Mouse (Mus musculus): ENCODE data around the gene Ugt1a10.
"Not testable (repeated sequence)": the region's sequence is repeated elsewhere in the genome, so short reads cannot be mapped to it uniquely, and the experiment has no call there.

Ugt1a10 gene

DNA sequence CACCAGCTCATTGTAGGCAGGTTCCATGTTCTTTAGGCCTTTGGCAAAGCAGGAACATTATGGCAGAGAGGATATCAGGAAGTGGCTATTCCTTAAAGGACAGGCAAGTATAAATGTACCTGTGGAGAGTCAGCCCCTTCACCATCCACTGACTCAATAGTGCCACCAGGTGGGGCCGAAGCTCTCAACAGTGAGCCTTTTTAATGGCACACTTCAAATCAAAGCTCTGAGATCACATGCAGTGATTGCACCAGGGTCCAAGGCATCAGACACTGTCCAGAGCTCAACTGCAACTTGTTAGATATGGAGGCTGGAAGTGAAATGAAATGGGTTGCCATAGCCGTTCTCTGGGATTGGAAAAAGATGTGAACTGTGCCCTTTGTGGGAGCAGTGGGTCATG is 90.1 kb downstream of the Ugt1a10 start:
- not testable (repeated sequence) for DNase-seq

- DNase-seq = not testable (repeated sequence)
Observed at GRCm38 (mm10) chr1:88150133-88150532, 94.9 kb downstream of the Ugt1a10 start.

DNA sequence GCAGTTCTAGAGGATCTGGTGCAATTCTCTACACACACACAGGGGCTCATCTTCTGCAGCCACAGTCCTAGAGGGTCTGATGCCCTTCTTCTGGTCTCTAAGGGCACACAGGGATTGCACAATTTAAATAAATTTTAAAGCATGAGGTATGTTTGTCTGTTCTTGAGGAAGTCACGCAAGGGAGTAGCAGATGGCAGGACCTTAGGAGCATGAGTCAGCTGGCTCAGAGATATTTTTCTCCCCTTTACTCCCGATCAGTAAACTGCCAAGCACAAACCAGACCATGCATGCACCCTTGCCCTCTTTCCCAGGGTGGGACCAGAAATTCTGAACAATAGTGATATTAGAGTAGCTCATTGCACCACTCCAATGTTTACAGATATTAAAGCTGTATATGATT is 103.2 kb downstream of the Ugt1a10 start:
- DNase-seq = no peak

DNA sequence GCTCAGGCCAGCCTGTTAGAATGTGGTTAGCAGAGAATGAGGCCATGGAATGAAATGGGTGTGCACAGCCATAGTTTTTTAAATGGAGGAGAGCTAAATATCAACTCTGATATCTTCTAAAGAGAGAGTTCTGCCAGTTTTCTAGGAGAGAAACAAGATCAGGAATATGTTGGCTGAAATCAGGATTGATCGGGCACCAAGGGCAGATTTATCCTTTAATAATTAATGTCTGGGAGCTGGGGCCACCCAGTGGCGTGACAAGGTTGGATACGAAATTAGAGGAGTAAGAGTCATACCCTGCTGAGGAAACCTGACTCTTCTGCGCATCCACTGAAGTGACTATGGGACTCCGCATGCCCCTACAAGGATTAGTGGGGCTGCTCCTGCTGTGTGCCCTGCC is 110.5 kb downstream of the Ugt1a10 start, which contains the start of gene Ugt1a5:
TSS of gene Ugt1a5 (plus strand) at position 302 of the 400 bp plus-strand sequence.
- no peak for DNase-seq

- not testable (repeated sequence) for DNase-seq
Observed at GRCm38 (mm10) chr1:88172190-88172589, 117.0 kb downstream of the Ugt1a10 start.

GRCm38 (mm10) chr1:88179657-88180056 is 124.5 kb downstream of the Ugt1a10 start:
- DNase-seq = no peak

DNA sequence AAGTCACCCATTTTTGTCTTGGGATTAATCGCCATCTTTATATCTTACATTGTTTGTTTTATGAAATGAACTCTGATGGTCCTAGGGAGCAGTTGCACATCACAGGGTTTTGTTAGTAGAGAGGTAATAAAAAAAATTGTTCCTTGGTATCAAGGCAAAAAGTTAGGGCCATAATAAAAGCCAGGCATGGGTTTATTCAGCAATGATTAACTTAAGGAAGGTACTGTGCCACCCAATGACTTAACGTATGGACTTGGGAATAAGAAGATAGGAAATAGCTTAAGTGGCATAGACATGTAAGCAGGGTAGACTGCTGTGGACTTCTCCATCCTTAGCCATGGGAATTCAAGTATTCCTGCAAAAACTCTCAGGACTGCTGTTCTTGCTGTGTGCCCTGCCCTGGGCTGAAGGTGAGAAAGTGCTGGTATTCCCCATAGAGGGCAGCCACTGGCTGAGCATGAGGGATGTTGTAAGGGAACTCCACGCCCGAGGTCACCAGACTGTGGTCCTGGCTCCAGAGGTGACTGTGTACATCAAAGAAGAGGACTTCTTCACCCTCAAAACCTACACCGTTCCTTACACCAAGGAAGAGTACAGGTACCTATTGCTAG is 131.2 kb downstream of the Ugt1a10 start:
- DNase-seq = no peak

GRCm38 (mm10) chr1:88192136-88192535 is 136.9 kb downstream of the Ugt1a10 start:
- no peak for DNase-seq

DNA sequence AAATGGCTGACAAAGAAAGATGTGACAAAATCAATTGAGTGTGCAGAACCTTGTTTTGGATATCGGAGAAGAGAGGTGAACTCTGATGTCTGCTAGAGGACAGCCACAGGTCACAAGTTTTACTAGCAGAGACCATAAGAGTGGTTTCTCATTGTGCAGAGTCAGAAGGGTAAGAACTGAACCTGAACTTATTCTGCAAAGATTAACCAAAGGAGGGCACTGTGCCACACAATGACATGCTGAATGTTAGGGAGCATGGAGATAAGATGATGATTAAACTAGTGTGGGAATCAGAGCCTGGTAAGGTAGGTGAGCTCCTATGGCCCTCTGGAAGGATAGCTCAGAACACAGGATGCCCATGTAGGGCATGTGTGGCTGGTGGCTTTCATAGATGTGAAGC is 140.5 kb downstream of the Ugt1a10 start:
- no peak for DNase-seq

DNA sequence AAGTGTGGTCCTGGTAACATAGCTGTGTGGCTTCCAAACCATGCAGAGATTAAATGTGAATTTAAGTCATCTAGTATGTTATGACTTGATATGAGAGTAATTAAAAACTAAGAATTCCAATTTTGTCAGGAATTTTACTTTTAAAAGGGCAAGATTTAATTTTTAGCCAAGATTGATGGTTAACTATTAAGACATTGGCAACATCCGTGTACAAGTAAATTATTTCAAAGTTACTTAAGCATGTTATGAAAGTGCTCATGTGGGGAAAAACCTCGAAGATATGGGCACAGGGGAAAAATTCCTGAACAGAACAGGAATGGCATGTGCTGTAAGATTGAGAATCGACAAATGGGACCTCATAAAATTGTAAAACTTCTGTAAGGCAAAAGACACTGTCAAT is 142.3 kb downstream of the Ugt1a10 start:
- DNase-seq = no peak

DNA sequence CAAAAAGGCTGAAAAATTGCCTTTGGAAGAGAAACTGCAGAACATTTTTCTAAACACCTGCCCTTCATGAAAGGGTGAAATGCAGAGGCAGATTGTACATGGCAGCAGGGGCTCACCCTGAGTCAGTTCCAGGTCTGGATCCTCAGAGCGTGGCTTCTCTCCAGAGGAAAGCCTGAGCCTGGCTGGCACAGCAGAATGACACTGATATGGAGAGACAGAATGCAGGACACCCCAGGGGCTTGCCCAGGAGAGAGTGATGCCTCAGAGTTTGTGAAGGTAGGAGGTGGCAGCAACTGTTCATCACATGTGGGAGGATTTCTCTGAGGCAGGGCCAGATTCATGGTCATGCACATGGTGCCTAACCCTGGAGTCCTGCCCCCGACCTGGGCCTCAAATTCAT is 144.8 kb downstream of the Ugt1a10 start:
- no peak for DNase-seq

DNA sequence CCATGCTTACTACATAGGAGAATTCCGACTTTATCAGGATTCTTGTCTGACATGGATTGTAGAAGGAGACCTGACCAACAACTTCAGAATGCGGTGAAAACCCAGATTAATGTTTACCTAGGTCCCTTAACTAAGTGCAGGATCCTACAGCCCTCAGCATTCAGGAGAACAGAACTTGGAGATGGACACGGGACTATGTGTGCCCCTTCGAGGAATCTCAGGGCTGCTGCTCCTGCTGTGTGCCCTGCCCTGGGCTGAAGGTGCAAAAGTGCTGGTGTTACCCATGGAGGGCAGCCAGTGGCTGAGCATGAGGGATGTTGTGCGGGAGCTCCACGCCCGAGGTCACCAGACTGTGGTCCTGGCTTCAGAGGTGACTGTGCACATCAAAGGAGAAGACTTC is 145.3 kb downstream of the Ugt1a10 start, which contains the start of gene Ugt1a2:
TSS of gene Ugt1a2 (plus strand) at position 146 of the 400 bp plus-strand sequence.
- no peak for DNase-seq

GRCm38 (mm10) chr1:88205294-88205922 is 150.2 kb downstream of the Ugt1a10 start, which contains the start of gene Dnajb3:
TSS of gene Dnajb3 (minus strand) at chr1:88205782.
- DNase-seq = peak; percentile 76

DNA sequence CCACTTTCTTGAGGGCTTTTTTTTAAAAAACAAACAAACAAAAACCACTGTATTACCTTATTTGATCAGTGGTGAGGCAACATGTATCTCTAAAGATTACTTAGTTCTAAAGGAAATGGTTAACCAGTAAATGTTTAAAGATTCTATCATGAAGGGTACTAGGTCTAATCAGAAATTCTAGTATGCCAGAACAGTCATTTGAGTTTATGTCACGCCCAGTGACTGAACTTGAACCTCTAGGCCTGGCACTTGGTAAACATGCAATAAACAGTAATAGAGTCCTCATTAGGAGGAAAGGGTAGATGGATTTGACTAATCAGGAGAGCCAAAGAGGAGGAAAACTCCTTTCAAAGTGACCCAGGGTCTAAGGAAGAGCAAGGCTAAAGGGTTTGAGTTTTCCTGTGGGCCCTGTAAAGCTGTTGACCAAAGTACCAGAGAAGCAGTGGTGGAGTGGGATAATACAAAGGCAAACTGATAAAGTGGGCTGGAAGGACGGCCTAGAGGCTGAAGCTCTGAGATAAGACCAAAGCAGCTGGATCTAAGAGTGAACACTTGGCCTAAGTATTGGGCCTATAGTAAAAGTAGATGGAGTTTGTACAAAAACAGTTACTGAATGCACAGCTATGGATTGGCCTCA is 151.8 kb downstream of the Ugt1a10 start:
- no peak for DNase-seq

- DNase-seq = no peak
Observed at GRCm38 (mm10) chr1:88211812-88212211, 156.6 kb downstream of the Ugt1a10 start, which contains the start of gene Ugt1a1. TSS of gene Ugt1a1 (plus strand) at chr1:88211959.

DNA sequence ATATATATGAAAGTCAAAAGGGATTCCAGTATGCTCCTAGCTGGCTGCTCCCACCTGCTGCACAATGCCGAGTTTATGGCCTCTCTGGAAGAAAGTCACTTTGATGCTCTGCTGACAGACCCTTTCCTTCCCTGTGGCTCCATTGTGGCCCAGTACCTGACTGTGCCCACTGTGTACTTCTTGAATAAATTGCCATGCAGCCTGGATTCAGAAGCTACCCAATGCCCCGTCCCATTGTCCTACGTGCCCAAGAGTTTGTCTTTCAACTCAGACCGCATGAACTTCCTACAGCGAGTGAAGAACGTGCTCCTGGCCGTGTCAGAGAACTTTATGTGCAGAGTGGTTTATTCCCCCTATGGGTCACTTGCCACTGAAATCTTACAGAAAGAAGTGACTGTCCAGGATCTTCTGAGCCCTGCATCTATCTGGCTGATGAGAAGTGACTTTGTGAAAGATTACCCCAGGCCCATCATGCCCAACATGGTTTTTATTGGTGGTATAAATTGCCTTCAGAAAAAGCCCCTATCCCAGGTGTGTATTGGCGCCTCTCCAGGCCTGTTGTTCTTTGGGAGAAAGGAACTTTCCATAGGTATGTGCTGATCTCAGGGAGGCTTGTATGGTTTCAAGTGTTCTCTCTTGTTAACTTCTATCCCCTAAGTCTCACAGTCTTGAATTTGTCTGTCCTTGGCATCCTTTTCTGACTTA is 157.3 kb downstream of the Ugt1a10 start:
- no peak for DNase-seq

GRCm38 (mm10) chr1:88213061-88213460 is 157.9 kb downstream of the Ugt1a10 start:
- DNase-seq = no peak

- no peak for DNase-seq
Observed at GRCm38 (mm10) chr1:88213766-88214461, 158.7 kb downstream of the Ugt1a10 start.

DNA sequence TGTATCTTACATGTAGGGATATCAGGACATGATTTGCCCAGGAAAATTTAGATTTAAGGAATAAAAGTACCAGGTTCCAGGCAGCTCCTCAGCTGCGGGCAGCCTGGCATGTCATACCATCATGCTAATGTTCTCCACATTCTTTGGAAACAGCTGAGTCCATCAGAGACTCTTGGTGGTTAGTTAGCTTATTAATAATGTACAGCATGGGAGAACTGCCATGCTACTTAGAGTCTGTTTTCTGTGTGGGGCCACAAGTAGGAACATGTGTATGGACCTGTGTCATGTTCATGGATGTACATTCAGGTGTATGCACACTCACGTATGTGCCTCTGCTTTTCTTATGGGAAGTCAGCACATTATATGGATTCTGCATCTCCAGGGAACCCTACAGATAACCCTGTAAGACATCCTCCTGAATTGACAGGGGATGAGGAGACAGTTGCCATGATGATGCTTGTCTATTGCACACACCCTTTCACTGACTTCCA is 159.3 kb downstream of the Ugt1a10 start:
- no peak for DNase-seq

- DNase-seq = no peak
Observed at GRCm38 (mm10) chr1:88215466-88216380, 160.5 kb downstream of the Ugt1a10 start.

DNA sequence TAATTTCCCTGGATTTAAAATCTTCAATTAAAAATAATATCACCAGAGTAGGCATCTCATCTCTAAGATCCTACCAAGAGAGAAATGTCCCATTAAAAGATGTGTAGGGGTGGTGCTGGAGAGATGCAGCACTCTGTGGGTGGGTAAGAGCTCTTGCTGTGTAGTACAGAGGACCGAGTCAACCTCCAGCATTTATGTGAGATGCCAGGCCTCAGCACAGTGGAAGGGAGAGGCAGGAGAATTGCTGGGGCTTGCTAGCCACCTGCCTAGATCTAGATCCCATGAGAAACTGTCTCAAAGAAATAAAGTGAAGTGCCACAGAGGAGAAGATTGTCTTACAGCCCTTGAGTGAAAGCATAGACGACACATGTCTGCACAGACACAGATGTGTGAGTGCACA is 161.4 kb downstream of the Ugt1a10 start:
- DNase-seq = no peak
